Mouse (Mus musculus): Measurements from ENCODE around the gene Lactb. TPM values are rescaled to one million over a fixed set of nuclear protein-coding genes. Genes with fewer than 3 reads are reported as not detected.

The Lactb gene
- 11.2 and 12.0 TPM in 2 replicates for polyA plus RNA-seq (2014; fragmentation: Nextera tagmentation; extraction: Ambion mirVana)

DNA sequence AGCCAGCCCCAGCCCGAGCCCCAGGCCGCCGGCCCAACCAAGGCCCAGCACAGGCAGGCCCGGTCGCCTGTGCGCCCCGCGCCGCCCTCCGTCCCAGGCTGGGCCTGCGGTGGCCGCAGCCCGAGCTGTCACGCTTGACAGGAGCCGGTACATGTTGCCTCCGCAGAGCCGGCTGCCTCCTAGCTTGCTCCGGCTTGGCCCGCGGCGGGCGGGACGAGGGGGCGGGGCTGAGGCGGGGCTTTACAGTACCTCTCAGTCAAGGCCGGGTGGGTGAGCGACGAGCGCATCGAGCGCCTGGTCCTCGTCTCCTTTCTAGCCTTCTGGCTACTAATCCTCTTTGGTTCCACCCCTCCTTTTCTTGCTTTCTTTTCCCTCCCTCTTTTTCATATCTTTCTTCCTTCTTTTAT lies at the start of gene Lactb:
Gene Lactb (minus strand): TSS at position 246 of the 407 bp plus-strand sequence.
- no peaks in the 10 kb centered on the region for H3K4me1 ChIP-seq (replicated peaks; ENCODE audit: control insufficient read depth, insufficient read depth, low read length)
- DNase-seq (ENCODE audit: low spot score) (peak; percentile 94), ATAC-seq (ENCODE audit: low FRiP score) (peak; percentile 97)
- H3K36me3 ChIP-seq (ENCODE audit: control insufficient read depth, insufficient read depth, low read length), result no peaks in the 10 kb centered on the region
- H3K4me2 ChIP-seq (replicated peaks; ENCODE audit: low read depth, low read length), result peak within 1 kb of the TSS; percentile 50
- no peaks in the 10 kb centered on the region for H3K27me3 ChIP-seq (ENCODE audit: control insufficient read depth, insufficient read depth, low read length)
- no peaks in the 10 kb centered on the region for H3K9me3 ChIP-seq (ENCODE audit: control insufficient read depth, low read length)
- peak within 1 kb of the TSS; percentile 64 for H3K9ac ChIP-seq (ENCODE audit: low read depth, low read length)
- WGBS, result 1% methylated on average over 14 of the region's 32 CpGs
- peak within 1 kb of the TSS; percentile 71 for H3K4me3 ChIP-seq (ENCODE audit: low read depth, low read length)
- H3K27ac ChIP-seq (ENCODE audit: low read depth, low read length), result peak within 1 kb of the TSS; percentile 75

DNA sequence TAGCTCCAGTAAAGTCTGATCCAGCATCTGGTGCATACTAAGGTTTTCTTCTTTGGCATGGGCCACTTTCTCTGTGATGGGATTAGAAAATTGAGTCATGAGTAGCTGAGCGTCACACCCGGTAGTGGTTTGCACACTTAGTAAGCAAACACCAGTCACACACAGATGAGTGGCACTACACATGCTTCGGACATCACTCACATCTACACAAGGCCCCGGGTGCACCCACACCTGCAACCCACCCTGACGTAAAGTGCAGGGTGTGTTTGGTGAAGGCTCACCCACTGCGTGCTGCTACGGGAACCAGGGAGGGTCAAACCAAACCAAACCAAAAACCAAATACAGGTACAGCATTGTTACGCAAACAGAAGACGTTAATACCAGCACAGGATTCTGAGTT lies 48.1 kb upstream of the Lactb start:
- ATAC-seq (ENCODE audit: low FRiP score) (no peak), DNase-seq (ENCODE audit: low spot score) (no peak)
- H3K27ac ChIP-seq (ENCODE audit: low read depth, low read length), result no peak overlapping the region
- no peaks in the 10 kb centered on the region for H3K4me1 ChIP-seq (replicated peaks; ENCODE audit: control insufficient read depth, insufficient read depth, low read length)
- 97% methylated on average over 9 of the region's 9 CpGs for WGBS
- no peak overlapping the region for H3K4me3 ChIP-seq (ENCODE audit: low read depth, low read length)
- no peak overlapping the region for H3K9ac ChIP-seq (ENCODE audit: low read depth, low read length)
- no peaks in the 10 kb centered on the region for H3K9me3 ChIP-seq (ENCODE audit: control insufficient read depth, low read length)
- H3K36me3 ChIP-seq (ENCODE audit: control insufficient read depth, insufficient read depth, low read length), result peaks cover 3% of the 10 kb centered on the region; the same call in 1 of the 2 replicates
- H3K4me2 ChIP-seq (replicated peaks; ENCODE audit: low read depth, low read length), result no peak overlapping the region
- no peaks in the 10 kb centered on the region for H3K27me3 ChIP-seq (ENCODE audit: control insufficient read depth, insufficient read depth, low read length)

DNA sequence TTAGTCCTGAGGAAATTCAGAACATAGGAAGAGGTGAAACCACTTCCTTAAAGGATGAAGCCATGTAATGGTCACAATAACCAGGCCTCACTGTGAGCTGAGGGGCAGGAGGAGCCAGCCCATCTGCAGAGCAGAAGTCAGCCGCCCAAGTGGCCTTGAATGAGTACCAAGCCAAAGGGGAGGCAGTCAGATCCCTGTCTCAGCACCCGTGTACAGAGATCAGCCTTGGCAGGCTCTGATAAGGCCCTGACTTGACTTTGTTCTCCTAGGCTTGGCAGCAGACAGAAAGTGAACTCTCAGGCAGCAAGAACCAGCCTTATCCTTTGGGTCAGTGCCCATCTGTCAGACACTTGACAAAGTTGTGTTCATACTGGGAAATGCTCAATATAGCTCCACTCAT lies 44.8 kb upstream of the Lactb start:
- Histone ChIP-seq H3K4me3 (ENCODE audit: low read depth, low read length) (no peak overlapping the region), H3K9me3 (ENCODE audit: control insufficient read depth, low read length) (no peaks in the 10 kb centered on the region), H3K9ac (ENCODE audit: low read depth, low read length) (no peak overlapping the region), H3K4me1 (replicated peaks; ENCODE audit: control insufficient read depth, insufficient read depth, low read length) (no peaks in the 10 kb centered on the region), H3K4me2 (replicated peaks; ENCODE audit: low read depth, low read length) (no peak overlapping the region), H3K27me3 (ENCODE audit: control insufficient read depth, insufficient read depth, low read length) (no peaks in the 10 kb centered on the region), H3K36me3 (ENCODE audit: control insufficient read depth, insufficient read depth, low read length) (peaks cover 3% of the 10 kb centered on the region; the same call in 1 of the 2 replicates), H3K27ac (ENCODE audit: low read depth, low read length) (no peak overlapping the region)
- 82% methylated on average over 2 of the region's 2 CpGs for WGBS
- no peak for ATAC-seq (ENCODE audit: low FRiP score)
- DNase-seq (ENCODE audit: low spot score), result no peak

DNA sequence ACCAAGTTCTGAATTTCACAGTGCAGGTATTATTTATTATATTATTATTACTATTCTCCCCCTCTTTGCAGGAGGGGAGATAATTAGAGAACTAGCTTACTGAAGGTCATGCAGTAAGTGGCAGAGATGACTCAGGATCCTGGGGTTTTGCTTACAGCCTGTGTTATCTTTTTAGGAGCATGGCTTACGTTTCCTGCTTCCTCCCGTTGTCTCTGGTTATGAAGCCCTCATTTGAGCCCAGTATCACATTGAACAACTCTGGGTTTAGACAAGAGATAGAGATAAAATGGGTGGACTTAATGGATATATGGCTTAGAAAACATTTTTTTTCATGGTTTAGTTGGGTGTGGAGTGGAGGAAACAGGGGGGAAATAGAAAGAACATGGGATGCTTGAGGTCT lies 38.2 kb upstream of the Lactb start:
- Histone ChIP-seq H3K4me2 (replicated peaks; ENCODE audit: low read depth, low read length) (no peak overlapping the region), H3K9ac (ENCODE audit: low read depth, low read length) (no peak overlapping the region), H3K27ac (ENCODE audit: low read depth, low read length) (no peak overlapping the region), H3K4me1 (replicated peaks; ENCODE audit: control insufficient read depth, insufficient read depth, low read length) (no peaks in the 10 kb centered on the region), H3K36me3 (ENCODE audit: control insufficient read depth, insufficient read depth, low read length) (no peaks in the 10 kb centered on the region), H3K4me3 (ENCODE audit: low read depth, low read length) (no peak overlapping the region), H3K27me3 (ENCODE audit: control insufficient read depth, insufficient read depth, low read length) (no peaks in the 10 kb centered on the region), H3K9me3 (ENCODE audit: control insufficient read depth, low read length) (no peaks in the 10 kb centered on the region)
- ATAC-seq (ENCODE audit: low FRiP score), result no peak
- 75% methylated on average over 2 of the region's 2 CpGs for WGBS
- DNase-seq (ENCODE audit: low spot score), result no peak

DNA sequence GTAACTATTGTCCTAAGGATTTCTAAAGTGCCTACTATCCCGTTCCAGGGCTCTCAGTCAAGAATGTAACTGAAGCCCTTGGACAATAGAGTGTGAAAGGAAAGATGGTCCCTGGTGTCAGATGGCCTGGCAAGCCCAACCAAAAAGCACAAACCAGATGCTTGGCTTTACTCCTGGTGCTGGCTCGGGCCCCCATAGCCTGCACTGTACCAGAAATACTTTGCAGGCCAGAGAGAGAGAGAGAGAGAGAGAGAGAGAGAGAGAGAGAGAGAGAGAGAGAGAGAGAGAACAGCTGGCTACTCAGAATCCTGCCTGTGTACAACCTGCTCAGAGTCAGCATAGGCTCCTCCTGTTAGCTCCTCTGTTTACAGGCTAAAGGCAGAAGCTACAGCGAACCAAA lies 37.2 kb upstream of the Lactb start:
- Histone ChIP-seq H3K4me2 (replicated peaks; ENCODE audit: low read depth, low read length) (no peak overlapping the region), H3K4me3 (ENCODE audit: low read depth, low read length) (no peak overlapping the region), H3K9ac (ENCODE audit: low read depth, low read length) (no peak overlapping the region), H3K4me1 (replicated peaks; ENCODE audit: control insufficient read depth, insufficient read depth, low read length) (no peaks in the 10 kb centered on the region), H3K36me3 (ENCODE audit: control insufficient read depth, insufficient read depth, low read length) (no peaks in the 10 kb centered on the region), H3K27ac (ENCODE audit: low read depth, low read length) (no peak overlapping the region), H3K27me3 (ENCODE audit: control insufficient read depth, insufficient read depth, low read length) (no peaks in the 10 kb centered on the region), H3K9me3 (ENCODE audit: control insufficient read depth, low read length) (no peaks in the 10 kb centered on the region)
- 44% methylated on average over 3 of the region's 3 CpGs for WGBS
- ATAC-seq (ENCODE audit: low FRiP score) (no peak), DNase-seq (ENCODE audit: low spot score) (no peak)

DNA sequence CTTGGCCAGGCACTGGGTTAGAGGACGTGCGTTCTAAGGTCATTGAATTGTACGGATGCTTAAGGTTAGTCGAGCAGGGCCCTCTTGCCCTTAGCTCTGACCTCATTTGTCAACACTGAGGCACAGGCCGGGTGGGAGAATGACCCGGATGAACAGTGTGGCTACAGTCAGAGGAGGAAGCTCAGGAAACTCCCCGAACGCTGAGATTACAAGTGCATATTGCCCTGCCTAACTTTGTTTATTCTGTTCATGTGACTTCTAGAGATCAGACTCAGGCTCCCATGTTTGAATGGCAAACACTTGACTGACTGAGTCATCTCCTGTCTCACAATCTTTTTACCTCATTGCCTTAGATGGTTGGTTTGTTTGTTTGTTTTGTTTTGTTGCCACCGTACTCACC lies 36.2 kb upstream of the Lactb start:
- no peaks in the 10 kb centered on the region for H3K9me3 ChIP-seq (ENCODE audit: control insufficient read depth, low read length)
- WGBS, result 67% methylated on average over 9 of the region's 9 CpGs
- no peaks in the 10 kb centered on the region for H3K4me1 ChIP-seq (replicated peaks; ENCODE audit: control insufficient read depth, insufficient read depth, low read length)
- no peaks in the 10 kb centered on the region for H3K36me3 ChIP-seq (ENCODE audit: control insufficient read depth, insufficient read depth, low read length)
- no peak overlapping the region for H3K9ac ChIP-seq (ENCODE audit: low read depth, low read length)
- H3K4me2 ChIP-seq (replicated peaks; ENCODE audit: low read depth, low read length), result no peak overlapping the region
- H3K4me3 ChIP-seq (ENCODE audit: low read depth, low read length), result no peak overlapping the region
- H3K27me3 ChIP-seq (ENCODE audit: control insufficient read depth, insufficient read depth, low read length), result no peaks in the 10 kb centered on the region
- ATAC-seq (ENCODE audit: low FRiP score) (no peak), DNase-seq (ENCODE audit: low spot score) (no peak)
- no peak overlapping the region for H3K27ac ChIP-seq (ENCODE audit: low read depth, low read length)

DNA sequence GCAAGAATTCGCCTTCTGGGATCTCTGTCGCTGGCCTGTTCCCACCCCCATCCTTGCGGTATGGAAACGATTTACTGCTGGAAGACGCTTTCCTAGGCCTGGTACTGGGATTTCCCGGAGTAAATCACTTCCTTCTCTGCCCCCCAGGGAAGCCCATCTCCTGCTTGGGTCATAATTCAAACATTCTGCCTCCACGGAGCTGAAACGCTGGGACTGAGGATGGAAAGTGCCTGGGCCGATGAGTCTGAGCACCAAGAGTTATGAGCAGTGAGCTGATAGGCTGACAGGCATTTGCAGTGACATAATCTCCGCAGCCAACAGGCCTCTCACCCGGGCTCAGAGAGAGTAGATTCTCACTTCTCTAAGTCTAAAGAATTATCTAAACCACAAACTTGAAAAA lies 33.5 kb upstream of the Lactb start:
- no peaks in the 10 kb centered on the region for H3K27me3 ChIP-seq (ENCODE audit: control insufficient read depth, insufficient read depth, low read length)
- H3K9ac ChIP-seq (ENCODE audit: low read depth, low read length), result no peak overlapping the region
- no peaks in the 10 kb centered on the region for H3K4me1 ChIP-seq (replicated peaks; ENCODE audit: control insufficient read depth, insufficient read depth, low read length)
- no peak overlapping the region for H3K27ac ChIP-seq (ENCODE audit: low read depth, low read length)
- no peaks in the 10 kb centered on the region for H3K9me3 ChIP-seq (ENCODE audit: control insufficient read depth, low read length)
- H3K36me3 ChIP-seq (ENCODE audit: control insufficient read depth, insufficient read depth, low read length), result no peaks in the 10 kb centered on the region
- WGBS, result 57% methylated on average over 11 of the region's 11 CpGs
- DNase-seq (ENCODE audit: low spot score) (no peak), ATAC-seq (ENCODE audit: low FRiP score) (no peak)
- H3K4me3 ChIP-seq (ENCODE audit: low read depth, low read length), result no peak overlapping the region
- no peak overlapping the region for H3K4me2 ChIP-seq (replicated peaks; ENCODE audit: low read depth, low read length)

DNA sequence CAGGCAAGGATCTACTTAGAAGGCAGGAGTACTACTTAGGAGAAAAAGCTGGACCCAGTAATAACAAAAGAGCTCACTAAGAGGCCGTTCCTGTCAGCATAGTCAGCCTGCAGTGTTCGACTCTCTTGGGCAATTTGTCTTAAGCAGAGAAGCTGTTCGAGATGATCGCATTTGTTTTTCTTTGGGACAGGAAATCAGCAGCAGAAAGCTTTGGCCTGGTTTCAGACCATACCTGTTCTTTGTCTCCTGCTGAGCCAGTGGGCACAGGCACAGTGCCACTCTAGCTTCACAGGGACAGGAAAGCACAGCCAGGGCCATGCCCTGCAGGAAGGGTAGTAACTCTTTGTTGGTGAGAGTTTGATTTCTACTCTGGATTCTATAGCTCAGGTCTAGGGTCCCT lies 31.1 kb upstream of the Lactb start:
- Histone ChIP-seq H3K9me3 (ENCODE audit: control insufficient read depth, low read length) (no peaks in the 10 kb centered on the region), H3K27ac (ENCODE audit: low read depth, low read length) (no peak overlapping the region), H3K36me3 (ENCODE audit: control insufficient read depth, insufficient read depth, low read length) (no peaks in the 10 kb centered on the region), H3K9ac (ENCODE audit: low read depth, low read length) (no peak overlapping the region), H3K4me2 (replicated peaks; ENCODE audit: low read depth, low read length) (no peak overlapping the region), H3K4me3 (ENCODE audit: low read depth, low read length) (no peak overlapping the region), H3K4me1 (replicated peaks; ENCODE audit: control insufficient read depth, insufficient read depth, low read length) (no peaks in the 10 kb centered on the region), H3K27me3 (ENCODE audit: control insufficient read depth, insufficient read depth, low read length) (no peaks in the 10 kb centered on the region)
- DNase-seq (ENCODE audit: low spot score), result no peak
- no peak for ATAC-seq (ENCODE audit: low FRiP score)
- WGBS, result 79% methylated on average over 4 of the region's 4 CpGs

DNA sequence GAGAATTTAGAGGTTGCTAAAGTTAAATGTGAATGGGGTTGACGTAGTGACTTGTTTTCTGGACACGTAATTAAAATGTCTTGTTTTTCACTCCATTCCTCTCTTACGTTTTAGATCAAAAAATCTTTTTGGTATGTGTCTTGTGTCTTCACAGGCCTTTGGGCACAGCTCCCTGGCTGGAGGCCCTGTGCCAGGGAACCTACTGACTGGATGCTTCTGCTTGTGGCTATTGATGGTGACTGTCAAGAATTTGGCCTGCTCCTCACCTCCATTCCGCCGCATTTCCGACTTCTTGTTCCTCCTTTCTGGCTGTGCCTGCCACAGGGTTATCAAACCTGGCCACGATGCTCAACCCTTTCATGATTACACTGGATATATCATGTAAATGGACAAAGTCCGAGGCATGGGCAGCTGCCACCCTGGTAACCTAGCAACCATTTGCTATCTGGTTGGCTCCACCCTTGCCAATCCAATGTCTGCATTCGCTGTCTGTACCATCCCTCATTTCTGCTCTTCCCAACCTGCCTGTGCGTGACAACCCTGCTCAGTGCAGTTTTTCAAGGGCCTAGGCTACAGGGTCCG lies 30.0 kb upstream of the Lactb start:
- H3K36me3 ChIP-seq (ENCODE audit: control insufficient read depth, insufficient read depth, low read length), result no peaks in the 10 kb centered on the region
- ATAC-seq (ENCODE audit: low FRiP score), result no peak
- H3K27ac ChIP-seq (ENCODE audit: low read depth, low read length), result no peak overlapping the region
- H3K4me3 ChIP-seq (ENCODE audit: low read depth, low read length), result no peak overlapping the region
- H3K4me1 ChIP-seq (replicated peaks; ENCODE audit: control insufficient read depth, insufficient read depth, low read length), result no peaks in the 10 kb centered on the region
- H3K27me3 ChIP-seq (ENCODE audit: control insufficient read depth, insufficient read depth, low read length), result no peaks in the 10 kb centered on the region
- H3K9ac ChIP-seq (ENCODE audit: low read depth, low read length), result no peak overlapping the region
- DNase-seq (ENCODE audit: low spot score), result no peak
- no peaks in the 10 kb centered on the region for H3K9me3 ChIP-seq (ENCODE audit: control insufficient read depth, low read length)
- WGBS, result 82% methylated on average over 11 of the region's 11 CpGs
- H3K4me2 ChIP-seq (replicated peaks; ENCODE audit: low read depth, low read length), result no peak overlapping the region
